Mouse (Mus musculus) C2C12 (cell line): Measurements from ENCODE around the gene Timp2.

ENCODE experiments used
- CTCF ChIP-seq: IDR thresholded peaks from one replicate; pipeline ENCODE4 v1.5.1; 2011; ENCODE audit not compliant: control insufficient read depth, insufficient read depth, insufficient read length
- MAX ChIP-seq: IDR thresholded peaks from one replicate; pipeline ENCODE4 v1.6.1; 2011; ENCODE audit warnings: mild to moderate bottlenecking, control low read depth
- USF1 ChIP-seq: IDR thresholded peaks from one replicate; pipeline ENCODE4 v1.6.1; 2011; ENCODE audit warnings: low read depth, mild to moderate bottlenecking, control low read depth, moderate library complexity

- TF ChIP-seq CTCF = no peak
- no peak for TF ChIP-seq USF1
- TF ChIP-seq MAX = no peak
These were observed 5.0 kb upstream of the Timp2 start for GRCm38 (mm10) chr11:118360491-118360890.
